Mouse (Mus musculus) heart, postnatal 0 days (tissue): ENCODE data around the gene Cdkn2aip.

Experiments used
- CTCF ChIP-seq: IDR thresholded peaks from 2 replicates; pipeline ENCODE4 v1.5.1; 2016; ENCODE audit warnings: antibody characterized with exemption, control low read depth, low read depth
- EP300 ChIP-seq: IDR thresholded peaks from 2 replicates; pipeline ENCODE4 v1.6.1; 2016; ENCODE audit warnings: antibody characterized with exemption, low read depth

- no peak for TF ChIP-seq CTCF
- no peak for TF ChIP-seq EP300
These were observed 31.1 kb upstream of the Cdkn2aip start for GRCm38 (mm10) chr8:47744803-47745202.
